Mouse (Mus musculus) heart, postnatal 10 days (tissue): ENCODE measurements around the gene Enpep. TPM values are rescaled to one million over a fixed set of nuclear protein-coding genes. Genes with fewer than 3 reads are reported as not detected.
A peak's percentile ranks its signal among the peaks of the same experiment; 100 is the strongest.

Source experiments
- DNase-seq, 2 experiments: peaks; one replicate each; pipeline ENCODE4 v3.0.0; 2021
- intact Hi-C: fragments of 180-260 bp; cut with DNase I; formaldehyde crosslinking; loops from one replicate; pipeline ENCODE4 v1.15.1; 2025
- total RNA-seq, 2 experiments: library from RNA; stranded (reverse); gene quantifications; 2 replicates each; pipeline ENCODE4 v1.2.3; 2021

Gene Enpep
- total RNA-seq, 2 experiments from 2014 or later = 9.2 to 9.7 TPM

- intact Hi-C loops = no loop called here
- DNase-seq = peak in 1 of 2 experiments; percentile 4
Measured at GRCm38 (mm10) chr3:129256283-129256682, 76.2 kb downstream of the Enpep start.

- no peak for DNase-seq
- intact Hi-C loops = no loop called here
Measured at GRCm38 (mm10) chr3:129254246-129254645, 78.3 kb downstream of the Enpep start.

- intact Hi-C loops = no loop called here
Measured at GRCm38 (mm10) chr3:129250997-129251396, 81.5 kb downstream of the Enpep start.

GRCm38 (mm10) chr3:129238664-129239258 lies 93.8 kb downstream of the Enpep start:
- intact Hi-C loops = no loop called here
- DNase-seq = no peak

More at GRCm38 (mm10) chr3:129250997-129251396, 81.5 kb downstream of the Enpep start:
- no peak for DNase-seq

- intact Hi-C loops = no loop called here
- no peak for DNase-seq
Measured at GRCm38 (mm10) chr3:129238010-129238409, 94.5 kb downstream of the Enpep start.

- DNase-seq = no peak
- intact Hi-C loops = no loop called here
Measured at GRCm38 (mm10) chr3:129227331-129227730, 105.2 kb downstream of the Enpep start.

- DNase-seq = no peak
- intact Hi-C loops = no loop called here
Measured at GRCm38 (mm10) chr3:129226681-129227080, 105.8 kb downstream of the Enpep start.

GRCm38 (mm10) chr3:129225577-129226289 lies 106.8 kb downstream of the Enpep start:
- intact Hi-C loops = no loop called here
- DNase-seq = no peak

- intact Hi-C loops = no loop called here
- no peak for DNase-seq
Measured at GRCm38 (mm10) chr3:129224806-129225576, 107.5 kb downstream of the Enpep start.

- peak in 1 of 2 experiments; percentile 17 for DNase-seq
- intact Hi-C loops = no loop called here
Measured at GRCm38 (mm10) chr3:129223964-129224805, 108.3 kb downstream of the Enpep start.

- DNase-seq = no peak
- intact Hi-C loops = no loop called here
Measured at GRCm38 (mm10) chr3:129223401-129223800, 109.1 kb downstream of the Enpep start.

GRCm38 (mm10) chr3:129222448-129223290 lies 109.9 kb downstream of the Enpep start:
- intact Hi-C loops = no loop called here
- no peak for DNase-seq

GRCm38 (mm10) chr3:129221380-129222260 lies 110.9 kb downstream of the Enpep start:
- intact Hi-C loops = no loop called here
- DNase-seq = no peak

GRCm38 (mm10) chr3:129220681-129221379 lies 111.7 kb downstream of the Enpep start:
- intact Hi-C loops = no loop called here

GRCm38 (mm10) chr3:129220086-129220670 lies 112.3 kb downstream of the Enpep start:
- intact Hi-C loops = no loop called here
- DNase-seq = no peak

More at GRCm38 (mm10) chr3:129220681-129221379, 111.7 kb downstream of the Enpep start:
- no peak for DNase-seq
